Mouse (Mus musculus): ENCODE results near the gene Runx2.

Runx2 gene

GRCm38 (mm10) chr17:44618691-44619090, 195.9 kb downstream of the Runx2 start:
- peak; percentile 10 for DNase-seq (ENCODE audit: low spot score)

DNA sequence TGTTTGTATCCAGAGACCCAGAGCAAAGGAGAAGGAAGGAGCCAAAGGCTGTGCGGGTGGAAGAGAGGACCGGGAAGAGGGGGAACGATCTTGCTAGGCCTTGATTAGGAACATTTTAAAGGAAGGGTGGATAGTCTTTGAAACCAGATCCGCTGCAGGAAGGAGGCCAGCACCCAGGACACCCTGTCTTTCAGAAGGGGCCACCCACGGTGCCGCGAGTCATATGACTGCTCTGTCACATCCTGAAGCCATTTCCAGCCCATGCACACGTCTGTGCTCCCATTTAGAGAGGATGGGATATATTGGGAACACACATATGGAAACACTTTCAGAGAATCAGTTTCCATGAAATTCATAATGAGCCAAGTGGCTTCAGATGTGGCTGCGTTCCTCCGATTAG, 196.4 kb downstream of the Runx2 start:
- DNase-seq (ENCODE audit: low spot score): no peak

DNA sequence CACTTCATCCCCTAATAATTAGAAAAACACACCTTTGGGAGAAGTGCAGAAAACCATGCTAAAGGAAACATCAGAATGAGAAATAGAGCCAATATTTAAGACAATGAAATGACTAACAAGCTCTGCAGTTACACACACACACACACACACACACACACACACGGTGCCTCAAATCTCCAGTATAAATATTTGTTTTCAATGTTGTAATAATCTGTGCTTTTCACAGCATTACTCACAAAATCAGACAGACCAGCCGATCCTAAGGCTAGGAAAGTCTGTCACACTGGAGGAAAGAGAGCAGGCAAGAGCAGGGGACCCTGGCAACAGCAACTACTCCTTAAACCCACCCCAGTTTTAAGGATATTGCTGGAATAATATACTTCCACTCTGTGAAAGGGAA, 196.9 kb downstream of the Runx2 start:
- no peak for DNase-seq (ENCODE audit: low spot score)

DNA sequence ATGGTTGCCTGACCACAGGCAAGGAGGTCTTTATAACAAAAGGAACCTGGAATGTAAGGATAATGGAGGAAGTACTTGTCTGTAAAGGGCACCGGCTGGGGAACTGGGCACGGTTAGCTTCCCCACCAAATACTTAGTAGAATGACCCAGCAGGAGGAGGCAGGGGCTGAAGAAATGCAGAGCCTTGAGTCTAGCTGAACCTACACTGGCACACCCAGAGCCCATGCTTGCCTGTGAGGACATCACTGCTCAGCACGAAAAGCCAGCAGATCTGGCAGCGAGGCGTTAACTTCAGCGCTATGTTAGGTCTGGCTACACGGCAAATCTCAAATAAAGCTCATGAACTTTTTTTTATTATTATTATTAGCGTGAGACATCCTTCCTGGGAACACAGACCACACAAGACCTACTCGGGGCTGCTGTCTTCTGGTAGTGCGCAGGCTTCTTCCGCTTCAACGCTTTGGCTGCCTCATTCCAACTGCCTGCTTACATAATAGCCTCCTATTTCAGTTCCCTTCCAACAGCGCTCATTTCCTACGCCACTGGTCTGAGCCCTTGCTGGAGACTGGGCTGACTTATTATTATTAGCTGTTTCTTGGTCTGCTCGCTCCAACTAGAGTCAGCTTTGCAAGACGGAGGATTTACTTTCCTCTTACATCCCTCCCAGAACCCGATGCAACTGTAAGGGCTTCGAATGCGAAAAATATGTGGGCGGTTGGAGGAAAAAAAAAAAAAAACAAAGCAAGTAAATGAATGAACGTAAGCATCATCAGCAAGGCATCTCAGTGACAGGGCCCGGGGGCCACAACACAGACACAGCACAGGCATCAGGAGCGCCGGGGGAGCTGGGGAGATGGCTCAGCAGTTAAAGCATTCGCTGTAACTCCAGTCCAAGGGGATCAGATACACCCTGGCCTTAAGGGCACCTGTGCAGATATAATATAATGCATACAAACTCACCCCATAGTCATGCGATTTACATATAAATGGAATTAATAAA, 200.6 kb downstream of the Runx2 start:
- no peak for DNase-seq (ENCODE audit: low spot score)

GRCm38 (mm10) chr17:44612641-44613040, 202.0 kb downstream of the Runx2 start:
- no peak for DNase-seq (ENCODE audit: low spot score)

DNA sequence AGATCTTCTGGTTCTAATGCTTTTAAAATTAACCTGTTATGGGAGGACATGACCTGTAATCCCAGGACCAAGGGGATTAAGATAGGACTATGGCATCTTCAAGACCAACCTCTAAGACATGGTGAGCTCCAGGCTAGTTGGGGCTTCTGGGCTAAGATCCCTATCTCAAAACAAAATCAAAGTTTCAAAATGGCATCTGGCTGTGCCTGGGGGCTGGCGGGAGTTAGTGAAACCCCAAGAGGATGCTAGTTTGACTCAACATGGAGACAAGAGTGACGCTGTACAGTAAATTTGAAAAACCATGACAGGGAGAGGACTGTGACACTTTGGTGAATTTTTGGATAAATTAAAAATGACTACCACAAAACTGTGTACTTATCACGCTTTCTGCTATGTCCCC, 202.6 kb downstream of the Runx2 start:
- no peak for DNase-seq (ENCODE audit: low spot score)

DNA sequence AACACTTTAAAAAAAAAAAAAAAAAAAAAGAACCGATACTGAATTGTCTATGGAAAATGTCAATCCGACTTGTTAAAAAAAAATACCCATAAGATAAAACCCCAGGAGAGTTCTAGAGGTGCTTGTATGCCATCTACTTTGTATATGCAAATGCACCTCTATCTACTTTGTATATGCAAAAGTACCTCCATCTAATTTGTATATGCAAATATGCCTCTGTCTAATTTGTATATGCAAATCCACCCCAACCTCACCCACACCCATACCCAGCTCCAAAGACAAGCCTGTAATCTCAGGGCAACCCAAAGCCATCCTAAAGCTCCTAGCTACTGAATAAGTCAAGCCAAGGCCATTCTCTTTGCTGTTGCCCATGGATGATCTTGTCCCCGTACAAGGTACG, 203.1 kb downstream of the Runx2 start:
- no peak for DNase-seq (ENCODE audit: low spot score)

GRCm38 (mm10) chr17:44610828-44611227, 203.8 kb downstream of the Runx2 start:
- DNase-seq (ENCODE audit: low spot score): no peak

DNA sequence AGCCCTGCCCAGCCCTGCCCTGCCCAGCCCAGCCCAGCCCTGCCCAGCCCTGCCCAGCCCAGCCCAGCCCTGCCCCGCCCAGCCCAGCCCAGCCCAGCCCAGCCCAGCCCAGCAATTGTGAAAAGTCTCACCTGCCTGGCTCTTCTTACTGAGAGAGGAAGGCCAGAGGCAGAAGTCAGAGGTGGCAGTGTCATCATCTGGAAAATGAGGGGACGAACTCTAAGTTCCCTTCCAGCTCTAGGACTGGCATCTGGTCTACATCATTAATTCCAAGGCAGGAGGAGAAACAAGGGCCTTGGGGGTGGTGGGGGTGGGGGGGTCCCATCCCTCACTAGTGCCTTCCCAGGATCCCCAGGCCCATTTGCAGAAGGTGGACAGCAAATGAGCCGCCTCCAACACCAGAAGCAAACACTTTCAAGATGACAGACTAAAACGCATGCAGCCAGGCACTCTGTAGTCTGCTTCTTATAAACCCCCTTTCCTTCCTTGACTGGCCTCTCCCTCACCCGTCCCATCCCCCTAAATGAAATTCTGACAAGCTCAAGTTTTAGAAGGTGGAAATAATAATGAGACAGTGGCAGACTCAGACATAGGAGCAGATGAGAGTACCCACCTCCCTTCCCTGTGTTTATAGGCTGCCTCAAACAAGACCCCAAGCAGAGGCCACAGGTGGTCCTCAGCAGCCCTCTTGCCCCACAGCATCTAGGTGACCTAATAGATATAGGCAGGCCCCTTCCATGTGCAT, 204.5 kb downstream of the Runx2 start:
- no peak for DNase-seq (ENCODE audit: low spot score)

DNA sequence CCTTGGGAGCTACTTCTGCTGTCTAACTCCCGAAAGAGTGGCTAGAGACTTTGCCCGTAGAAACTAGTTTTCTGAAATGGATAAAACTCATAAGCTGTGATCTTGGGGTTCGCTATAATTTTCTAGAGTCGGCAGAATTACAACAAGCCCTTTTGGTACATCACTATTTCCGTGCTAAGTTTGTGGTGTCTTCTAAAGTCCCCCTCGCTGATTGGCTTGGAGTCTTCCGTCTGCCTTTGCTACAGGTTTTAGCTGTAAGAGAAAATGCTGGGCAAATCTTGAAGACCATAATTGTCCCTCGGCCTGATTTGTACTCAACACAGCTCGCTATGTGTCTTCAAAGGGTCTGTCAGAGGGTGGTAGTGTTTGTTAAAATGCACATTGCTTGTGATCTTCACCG, 205.2 kb downstream of the Runx2 start:
- no peak for DNase-seq (ENCODE audit: low spot score)

DNA sequence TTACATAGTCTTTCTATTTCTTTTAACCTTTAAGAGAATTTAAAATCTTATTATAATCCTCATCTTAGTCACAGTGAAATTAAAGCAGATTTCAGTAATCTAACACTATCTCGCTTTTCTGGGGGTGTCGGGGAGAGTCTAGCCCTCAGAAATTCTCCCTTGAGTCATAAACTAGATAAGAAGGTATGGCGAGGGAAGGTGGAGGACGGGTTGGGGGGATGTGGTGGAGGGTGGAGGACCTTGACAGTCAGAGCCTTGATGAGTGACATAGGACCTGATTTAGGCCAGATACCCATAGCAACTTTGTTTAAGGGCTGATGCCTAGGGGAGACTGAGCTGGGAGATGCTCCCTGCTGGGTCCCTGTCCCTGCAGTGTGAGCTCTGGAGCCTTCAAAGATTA, 205.7 kb downstream of the Runx2 start:
- no peak for DNase-seq (ENCODE audit: low spot score)

DNA sequence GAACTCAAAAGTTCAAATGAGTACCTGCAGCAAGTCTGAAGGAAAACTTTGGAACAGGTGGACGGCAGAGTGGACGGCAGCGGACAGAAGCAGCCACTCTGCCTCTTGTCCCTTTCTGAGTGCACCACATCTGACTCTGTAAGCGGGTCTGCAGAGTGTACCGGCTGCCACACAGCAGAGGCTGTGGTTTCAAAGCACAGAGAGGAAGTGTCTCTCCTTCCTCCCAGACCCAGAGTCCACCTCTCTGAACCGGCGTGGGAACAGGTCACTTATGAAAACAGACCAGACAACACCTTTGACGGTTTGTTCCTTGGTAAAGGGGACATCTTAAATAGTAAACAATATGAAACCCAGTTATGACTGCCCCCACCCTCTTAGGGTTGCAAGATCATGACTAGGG, 207.2 kb downstream of the Runx2 start:
- DNase-seq (ENCODE audit: low spot score): no peak

GRCm38 (mm10) chr17:44606245-44606644, 208.4 kb downstream of the Runx2 start:
- no peak for DNase-seq (ENCODE audit: low spot score)

- no peak for DNase-seq (ENCODE audit: low spot score)
Measured at GRCm38 (mm10) chr17:44605749-44606148, 208.8 kb downstream of the Runx2 start.

- DNase-seq (ENCODE audit: low spot score): no peak
Measured at GRCm38 (mm10) chr17:44603170-44603569, 211.4 kb downstream of the Runx2 start.

- DNase-seq (ENCODE audit: low spot score): no peak
Measured at GRCm38 (mm10) chr17:44601317-44602021, 213.1 kb downstream of the Runx2 start.

- no peak for DNase-seq (ENCODE audit: low spot score)
Measured at GRCm38 (mm10) chr17:44599856-44600255, 214.7 kb downstream of the Runx2 start.

DNA sequence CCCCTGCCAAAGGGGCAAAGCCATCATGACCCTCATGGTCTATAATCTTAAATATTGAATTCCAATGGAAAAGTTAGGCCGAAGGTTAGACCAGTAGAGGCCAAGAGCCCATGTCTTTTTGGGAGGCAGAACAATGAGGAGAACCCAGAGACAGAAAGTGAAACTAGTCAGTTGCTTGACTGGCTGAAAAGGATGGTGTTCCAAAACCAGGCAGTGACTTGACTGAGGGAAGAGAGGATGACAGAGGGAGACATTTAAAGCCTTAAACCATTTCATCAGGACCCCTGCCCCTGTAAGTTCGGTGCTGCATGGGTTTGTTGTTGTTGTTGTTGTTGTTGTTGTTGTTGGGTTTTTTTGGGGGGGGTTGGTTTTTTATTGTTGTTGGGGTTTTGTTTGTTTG, 215.5 kb downstream of the Runx2 start:
- no peak for DNase-seq (ENCODE audit: low spot score)

- no peak for DNase-seq (ENCODE audit: low spot score)
Measured at GRCm38 (mm10) chr17:44597918-44598504, 216.6 kb downstream of the Runx2 start.

GRCm38 (mm10) chr17:44592737-44593090, 221.9 kb downstream of the Runx2 start:
- DNase-seq (ENCODE audit: low spot score): no peak

GRCm38 (mm10) chr17:44592067-44592736, 222.4 kb downstream of the Runx2 start:
- no peak for DNase-seq (ENCODE audit: low spot score)

DNA sequence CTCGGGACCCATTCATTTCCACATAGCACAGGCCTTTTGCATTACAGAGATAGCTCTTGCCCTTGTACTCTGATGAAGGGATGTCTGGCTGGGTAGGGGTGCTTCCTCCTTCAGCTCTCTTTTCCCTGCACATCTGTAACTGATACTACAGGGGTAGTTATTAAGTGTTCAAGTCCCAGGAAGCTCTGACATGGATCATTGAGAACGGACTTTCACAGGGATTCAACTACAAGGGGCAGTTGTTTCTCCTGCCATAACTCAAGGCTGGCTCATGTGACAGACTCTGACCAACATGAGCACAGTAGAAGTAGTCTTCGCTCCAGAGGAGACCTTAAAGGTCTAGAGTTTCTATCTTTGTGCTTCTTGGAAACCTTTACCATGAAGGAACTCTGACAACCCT, 226.1 kb downstream of the Runx2 start:
- no peak for DNase-seq (ENCODE audit: low spot score)

All from T-cell, adult 2 months (primary cell).